Mouse (Mus musculus): ENCODE results near the gene Tspan11.

DNA sequence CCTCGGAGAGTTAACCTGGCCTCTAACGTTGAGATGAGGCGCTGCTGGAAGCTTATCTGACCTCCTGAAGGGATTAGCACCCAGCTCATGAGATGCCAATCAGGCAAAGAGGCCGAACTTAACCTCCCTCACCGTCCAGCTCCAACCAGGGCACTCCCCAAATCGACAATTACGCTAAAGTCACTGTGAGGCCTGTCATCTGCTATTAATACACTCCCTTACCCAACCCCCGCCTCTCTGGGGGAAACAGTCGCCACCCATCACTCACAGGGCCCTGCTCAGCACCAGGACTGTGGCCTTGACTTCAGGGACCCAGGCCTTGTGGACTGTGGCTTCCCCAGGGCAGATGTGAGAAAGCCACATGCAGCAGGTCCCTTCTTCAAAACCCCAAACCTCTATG lies 99.0 kb downstream of the Tspan11 start:
- no peak for TF ChIP-seq CTCF (conservative IDR thresholded peaks at IDR 0.05; ENCODE audit: low read length)
- no peak for TF ChIP-seq POU5F1 (IDR thresholded peaks at IDR 0.05; ENCODE audit: borderline replicate concordance, low read length)

Data from E14TG2a.4 (cell line).